Mouse (Mus musculus) stomach, embryonic 14.5 days (tissue): ENCODE results near the gene Bmpr1b. TPM values are rescaled to one million over a fixed set of nuclear protein-coding genes. Genes with fewer than 3 reads are reported as not detected.
"Not testable (repeated sequence)": the region's sequence is repeated elsewhere in the genome, so short reads cannot be mapped to it uniquely, and the experiment has no call there.

Experiments
- ATAC-seq: fragments of 200-750 bp; cut with Nextera tagmentation; 2 replicates; pipeline ENCODE4 v1.8.0; 2017; ENCODE audit warnings: low read depth, moderate TSS enrichment; ENCODE audit not compliant: insufficient number of reproducible peaks, insufficient read depth, low FRiP score
- H3K27ac ChIP-seq: fragments of 300-500 bp; sonication (generic); 2 replicates; pipeline ENCODE4 v1.5.1; 2014; ENCODE audit warnings: mild to moderate bottlenecking, low read length, moderate library complexity, mixed read lengths
- H3K27me3 ChIP-seq: fragments of 300-500 bp; sonication (generic); 2 replicates; pipeline ENCODE4 v1.6.1; 2014; ENCODE audit warnings: low read length, control low read depth, mixed read lengths; ENCODE audit not compliant: control insufficient read depth, insufficient read depth
- H3K36me3 ChIP-seq: fragments of 300-500 bp; sonication (generic); 2 replicates; pipeline ENCODE4 v1.6.1; 2014; ENCODE audit warnings: mild to moderate bottlenecking, control low read depth, low read length, moderate library complexity, mixed read lengths; ENCODE audit not compliant: control insufficient read depth, insufficient read depth
- H3K4me1 ChIP-seq: fragments of 300-500 bp; sonication (generic); 2 replicates; pipeline ENCODE4 v1.6.1; 2014; ENCODE audit warnings: low read length, control low read depth, mixed read lengths; ENCODE audit not compliant: control insufficient read depth, insufficient read depth
- H3K4me2 ChIP-seq: fragments of 300-500 bp; sonication (generic); replicated peaks from 2 replicates; pipeline ENCODE4 v1.6.1; 2014; ENCODE audit warnings: low read depth, low read length, control low read depth
- H3K4me3 ChIP-seq: fragments of 300-500 bp; sonication (generic); 2 replicates; pipeline ENCODE4 v1.5.1; 2014; ENCODE audit warnings: low read depth, low read length, control low read depth
- H3K9ac ChIP-seq: fragments of 300-500 bp; sonication (generic); replicated peaks from 2 replicates; pipeline ENCODE4 v1.6.1; 2014; ENCODE audit warnings: low read depth, mild to moderate bottlenecking, control low read depth, low read length, moderate library complexity, mixed read lengths
- H3K9me3 ChIP-seq: fragments of 300-500 bp; sonication (generic); 2 replicates; pipeline ENCODE4 v1.6.1; 2016; ENCODE audit warnings: low read depth, low read length, control low read depth; ENCODE audit not compliant: control insufficient read depth
- WGBS: fragments of 180-500 bp; shearing (Covaris S2); extraction: QIAGEN DNeasy Blood & Tissue Kit; methylation state at CpG from one replicate; pipeline ENCODE4 v1.1.7; 2014; 5-methylcytosine and 5-hydroxymethylcytosine counted together
- polyA plus RNA-seq: library from polyadenylated mRNA; unstranded; fragments of >200 nt; fragmentation: Nextera tagmentation; extraction: Ambion mirVana; gene quantifications from 2 replicates; pipeline ENCODE4 v1.2.1, GENCODE M21; 2014

Gene Bmpr1b
- 12.7 and 14.2 TPM in 2 replicates for polyA plus RNA-seq

GRCm38 (mm10) chr3:142168863-142169521 is at the start of gene Bmpr1b:
Gene Bmpr1b, minus strand, starts transcription at chr3:142169425.
- peak within 1 kb of the TSS; percentile 68 for H3K4me3 ChIP-seq
- under 1% methylated on average over 61 of the region's 65 CpGs for WGBS
- peaks cover 3% of the 10 kb centered on the region for H3K4me1 ChIP-seq
- H3K27me3 ChIP-seq = no peaks in the 10 kb centered on the region
- H3K27ac ChIP-seq = peak within 1 kb of the TSS; percentile 75; the same call in 1 of the 2 replicates
- ATAC-seq = peak; percentile 85
- peak within 1 kb of the TSS; percentile 74 for H3K4me2 ChIP-seq
- H3K9me3 ChIP-seq = no peaks in the 10 kb centered on the region
- no peaks in the 10 kb centered on the region for H3K36me3 ChIP-seq
- H3K9ac ChIP-seq = peak within 1 kb of the TSS; percentile 54

- ATAC-seq = no peak
- Histone ChIP-seq H3K27me3 (no peaks in the 10 kb centered on the region), H3K36me3 (no peaks in the 10 kb centered on the region), H3K4me3 (no peak overlapping the region), H3K4me1 (no peaks in the 10 kb centered on the region), H3K9me3 (no peaks in the 10 kb centered on the region), H3K27ac (no peak overlapping the region), H3K9ac (no peak overlapping the region), H3K4me2 (no peak overlapping the region)
- 71% methylated on average over 2 of the region's 2 CpGs for WGBS
These were observed 43.6 kb upstream of the Bmpr1b start for GRCm38 (mm10) chr3:142212821-142213220.

DNA sequence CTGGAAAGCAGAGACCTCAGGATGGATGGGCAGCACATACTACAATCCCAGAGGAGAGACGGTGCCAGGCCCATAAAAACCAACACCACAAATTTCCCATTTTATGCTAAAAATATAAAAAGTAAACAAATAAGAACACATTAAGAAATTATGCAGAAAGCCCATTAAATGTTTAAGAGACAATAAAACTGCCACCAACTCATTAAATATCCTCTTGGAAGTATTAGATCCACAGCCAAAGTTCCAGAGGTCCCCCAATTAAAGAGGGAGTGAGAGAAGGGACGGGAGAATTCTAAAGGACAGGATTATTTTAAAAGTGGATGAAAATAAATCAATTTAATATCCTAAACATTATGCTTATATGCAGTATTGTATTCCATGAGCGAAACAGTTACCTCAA is 43.0 kb upstream of the Bmpr1b start:
- H3K36me3 ChIP-seq = no peaks in the 10 kb centered on the region
- H3K9ac ChIP-seq = no peak overlapping the region
- no peak overlapping the region for H3K4me2 ChIP-seq
- H3K4me1 ChIP-seq = no peaks in the 10 kb centered on the region
- 76% methylated on average over 3 of the region's 3 CpGs for WGBS
- H3K27ac ChIP-seq = no peak overlapping the region
- ATAC-seq = no peak
- no peak overlapping the region for H3K4me3 ChIP-seq
- H3K9me3 ChIP-seq = no peaks in the 10 kb centered on the region
- no peaks in the 10 kb centered on the region for H3K27me3 ChIP-seq

- Histone ChIP-seq H3K27ac (no peak overlapping the region), H3K9me3 (no peaks in the 10 kb centered on the region), H3K36me3 (no peaks in the 10 kb centered on the region), H3K4me1 (no peaks in the 10 kb centered on the region), H3K4me3 (no peak overlapping the region), H3K9ac (no peak overlapping the region), H3K4me2 (no peak overlapping the region), H3K27me3 (no peaks in the 10 kb centered on the region)
- no peak for ATAC-seq
- WGBS = 77% methylated on average over 6 of the region's 6 CpGs
These were observed 40.8 kb upstream of the Bmpr1b start for GRCm38 (mm10) chr3:142209981-142210380.

DNA sequence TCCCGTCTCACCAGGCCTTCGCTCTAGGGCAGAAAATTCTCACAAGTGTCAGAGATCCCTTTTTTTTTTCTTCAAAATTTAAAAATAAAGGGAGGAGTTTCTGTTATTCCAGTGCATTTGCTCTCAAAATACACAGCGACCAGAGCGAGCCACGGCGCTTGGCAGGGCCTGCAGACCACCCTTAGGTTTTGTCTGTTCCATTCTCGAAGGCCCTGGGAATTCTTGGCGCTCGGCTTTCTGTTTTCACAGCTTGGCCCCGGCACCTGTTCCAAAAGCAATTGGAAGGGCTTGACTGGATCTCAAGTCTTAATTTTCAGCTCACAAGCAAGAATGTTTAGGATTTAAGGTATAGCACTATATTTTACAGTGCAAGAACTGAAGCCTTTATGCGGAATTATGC is 39.8 kb upstream of the Bmpr1b start:
- H3K4me2 ChIP-seq = no peak overlapping the region
- no peak overlapping the region for H3K4me3 ChIP-seq
- no peak overlapping the region for H3K27ac ChIP-seq
- ATAC-seq = no peak
- no peaks in the 10 kb centered on the region for H3K9me3 ChIP-seq
- H3K4me1 ChIP-seq = no peaks in the 10 kb centered on the region
- H3K9ac ChIP-seq = no peak overlapping the region
- WGBS = 88% methylated on average over 11 of the region's 11 CpGs
- no peaks in the 10 kb centered on the region for H3K36me3 ChIP-seq
- no peaks in the 10 kb centered on the region for H3K27me3 ChIP-seq

- H3K4me2 ChIP-seq = no peak overlapping the region
- H3K27me3 ChIP-seq = no peaks in the 10 kb centered on the region
- no peak overlapping the region for H3K27ac ChIP-seq
- H3K4me1 ChIP-seq = no peaks in the 10 kb centered on the region
- WGBS = 89% methylated on average over 6 of the region's 6 CpGs
- no peak overlapping the region for H3K4me3 ChIP-seq
- H3K36me3 ChIP-seq = no peaks in the 10 kb centered on the region
- no peak for ATAC-seq
- no peaks in the 10 kb centered on the region for H3K9me3 ChIP-seq
- no peak overlapping the region for H3K9ac ChIP-seq
These were observed 38.3 kb upstream of the Bmpr1b start for GRCm38 (mm10) chr3:142207488-142207887.

GRCm38 (mm10) chr3:142206316-142206715 is 37.1 kb upstream of the Bmpr1b start:
- H3K9ac ChIP-seq = no peak overlapping the region
- H3K4me3 ChIP-seq = no peak overlapping the region
- H3K27ac ChIP-seq = no peak overlapping the region
- H3K9me3 ChIP-seq = no peaks in the 10 kb centered on the region
- no peaks in the 10 kb centered on the region for H3K27me3 ChIP-seq
- no peaks in the 10 kb centered on the region for H3K36me3 ChIP-seq
- H3K4me1 ChIP-seq = no peaks in the 10 kb centered on the region
- no peak for ATAC-seq
- no peak overlapping the region for H3K4me2 ChIP-seq
- 69% methylated on average over 3 of the region's 3 CpGs for whole genome bisulfite sequencing

DNA sequence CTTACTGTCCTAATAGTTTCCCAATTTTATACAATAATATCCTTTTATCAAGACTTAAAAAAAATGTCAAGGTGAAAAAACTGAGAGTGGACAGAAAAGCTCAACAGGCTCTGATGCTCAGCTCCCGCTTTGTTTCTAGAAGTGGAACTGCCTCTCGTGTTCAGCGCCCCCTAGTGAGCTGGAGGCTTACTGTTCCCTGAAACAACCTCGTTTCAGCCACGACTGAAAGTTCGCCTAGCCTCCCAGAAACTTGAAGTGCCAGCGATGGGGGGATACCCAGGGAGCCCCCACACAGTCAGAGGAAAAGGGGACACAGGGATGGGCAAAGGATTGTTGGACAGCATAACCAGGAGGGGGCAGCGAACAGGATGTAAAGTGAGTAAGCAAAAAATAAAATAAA is 26.9 kb upstream of the Bmpr1b start:
- ATAC-seq = no peak
- Histone ChIP-seq H3K27me3 (no peaks in the 10 kb centered on the region), H3K4me1 (no peaks in the 10 kb centered on the region), H3K4me3 (no peak overlapping the region), H3K9ac (no peak overlapping the region), H3K4me2 (no peak overlapping the region), H3K36me3 (no peaks in the 10 kb centered on the region), H3K9me3 (no peaks in the 10 kb centered on the region), H3K27ac (no peak overlapping the region)
- WGBS = 87% methylated on average over 8 of the region's 8 CpGs

- not testable (repeated sequence) for H3K4me1 ChIP-seq, ATAC-seq, H3K27me3 ChIP-seq, H3K4me3 ChIP-seq, H3K9ac ChIP-seq, H3K27ac ChIP-seq, H3K36me3 ChIP-seq, H3K9me3 ChIP-seq, H3K4me2 ChIP-seq
These were observed 22.4 kb upstream of the Bmpr1b start for GRCm38 (mm10) chr3:142191627-142192026.
